Mouse (Mus musculus): ENCODE data around the gene Rhox4a. TPM values are rescaled to one million over a fixed set of nuclear protein-coding genes. Genes with fewer than 3 reads are reported as not detected.
"Not testable (repeated sequence)": the region's sequence is repeated elsewhere in the genome, so short reads cannot be mapped to it uniquely, and the experiment has no call there.

Gene Rhox4a
- polyA plus RNA-seq (2016; fragmentation: Nextera tagmentation; extraction: Ambion mirVana): not detected in 2 replicates

GRCm38 (mm10) chrX:37265038-37265437 is at the start of gene Rhox4a:
Rhox4a (plus strand) TSS chrX:37265338.
- not testable (repeated sequence) for H3K9ac ChIP-seq (replicated peaks); H3K27ac ChIP-seq (replicated peaks); H3K4me3 ChIP-seq; H3K27me3 ChIP-seq; H3K4me2 ChIP-seq (replicated peaks); H3K9me3 ChIP-seq; ATAC-seq (ENCODE audit: low FRiP score, low read depth); H3K36me3 ChIP-seq; H3K4me1 ChIP-seq
- 98% methylated on average over 11 of the region's 19 CpGs for WGBS

GRCm38 (mm10) chrX:37222158-37222557 is 43.0 kb upstream of the Rhox4a start, which contains the start of gene Rhox1:
Rhox1 (minus strand) TSS chrX:37222258.
- not testable (repeated sequence) for H3K27ac ChIP-seq (replicated peaks); ATAC-seq (ENCODE audit: low FRiP score, low read depth); H3K27me3 ChIP-seq; H3K4me3 ChIP-seq; H3K9ac ChIP-seq (replicated peaks); H3K36me3 ChIP-seq; H3K4me2 ChIP-seq (replicated peaks); H3K9me3 ChIP-seq; H3K4me1 ChIP-seq
- WGBS: 91% methylated on average over 1 of the region's 1 CpGs

- no CpG with 5 or more reads among the region's 9 CpGs for WGBS
- ATAC-seq (ENCODE audit: low FRiP score, low read depth); H3K4me1 ChIP-seq: not testable (repeated sequence)
These were observed 20.5 kb upstream of the Rhox4a start, which contains the start of gene Rhox2a for GRCm38 (mm10) chrX:37244676-37245075. Rhox2a (plus strand) TSS chrX:37244976.

GRCm38 (mm10) chrX:37249619-37250018 is 15.5 kb upstream of the Rhox4a start, which contains the start of gene Rhox3a:
Rhox3a (plus strand) TSS chrX:37249919.
- H3K36me3 ChIP-seq; H3K27ac ChIP-seq (replicated peaks); H3K27me3 ChIP-seq; H3K4me3 ChIP-seq; H3K4me2 ChIP-seq (replicated peaks); H3K9me3 ChIP-seq; H3K9ac ChIP-seq (replicated peaks); ATAC-seq (ENCODE audit: low FRiP score, low read depth); H3K4me1 ChIP-seq: not testable (repeated sequence)
- WGBS: 56% methylated on average over 1 of the region's 3 CpGs

More at GRCm38 (mm10) chrX:37244676-37245075, 20.5 kb upstream of the Rhox4a start, which contains the start of gene Rhox2a:
- not testable (repeated sequence) for H3K36me3 ChIP-seq; H3K9me3 ChIP-seq; H3K9ac ChIP-seq (replicated peaks); H3K27me3 ChIP-seq; H3K4me3 ChIP-seq; H3K27ac ChIP-seq (replicated peaks); H3K4me2 ChIP-seq (replicated peaks)

Other genes with a start within 250 kb of the Rhox4a start
- gene Sowahd, start 216.5 kb upstream of the Rhox4a start, polyA plus RNA-seq (2016; fragmentation: Nextera tagmentation; extraction: Ambion mirVana): not detected in 2 replicates
- gene Rpl39, start 179.9 kb upstream of the Rhox4a start, polyA plus RNA-seq (2016; fragmentation: Nextera tagmentation; extraction: Ambion mirVana): 412 and 427 TPM in 2 replicates
- gene Upf3b, start 155.0 kb upstream of the Rhox4a start, polyA plus RNA-seq (2016; fragmentation: Nextera tagmentation; extraction: Ambion mirVana): 23.7 and 24.1 TPM in 2 replicates
- gene Nkap, start 138.5 kb upstream of the Rhox4a start, polyA plus RNA-seq (2016; fragmentation: Nextera tagmentation; extraction: Ambion mirVana): 23.9 and 28.6 TPM in 2 replicates
- gene Akap14, start 96.5 kb upstream of the Rhox4a start, polyA plus RNA-seq (2016; fragmentation: Nextera tagmentation; extraction: Ambion mirVana): 0.17 TPM in 1 of 2 replicates, not detected in the other
- 412 and 415 TPM in 2 replicates for gene Ndufa1, start 74.2 kb upstream of the Rhox4a start, polyA plus RNA-seq (2016; fragmentation: Nextera tagmentation; extraction: Ambion mirVana)
- gene Rnf113a1, start 74.1 kb upstream of the Rhox4a start, polyA plus RNA-seq (2016; fragmentation: Nextera tagmentation; extraction: Ambion mirVana): 15.7 and 17.0 TPM in 2 replicates
- not detected in 2 replicates for gene Gm9, start 54.3 kb upstream of the Rhox4a start, polyA plus RNA-seq (2016; fragmentation: Nextera tagmentation; extraction: Ambion mirVana)
- gene Rhox1, start 43.1 kb upstream of the Rhox4a start, polyA plus RNA-seq (2016; fragmentation: Nextera tagmentation; extraction: Ambion mirVana): not detected in 2 replicates
- gene Rhox2a, start 20.4 kb upstream of the Rhox4a start, polyA plus RNA-seq (2016; fragmentation: Nextera tagmentation; extraction: Ambion mirVana): 0.32 TPM in 1 of 2 replicates, not detected in the other
- not detected in 2 replicates for gene Rhox3a, start 15.4 kb upstream of the Rhox4a start, polyA plus RNA-seq (2016; fragmentation: Nextera tagmentation; extraction: Ambion mirVana)
- not detected in 2 replicates for gene Rhox3a2, start 114.7 kb downstream of the Rhox4a start, polyA plus RNA-seq (2016; fragmentation: Nextera tagmentation; extraction: Ambion mirVana)
- gene Rhox4a2, start 125.5 kb downstream of the Rhox4a start, polyA plus RNA-seq (2016; fragmentation: Nextera tagmentation; extraction: Ambion mirVana): 0.56 TPM in 1 of 2 replicates, not detected in the other
- 0.43 TPM in 1 of 2 replicates, not detected in the other for gene Rhox2b, start 146.7 kb downstream of the Rhox4a start, polyA plus RNA-seq (2016; fragmentation: Nextera tagmentation; extraction: Ambion mirVana)
- 0.24 TPM in 1 of 2 replicates, not detected in the other for gene Rhox4b, start 167.2 kb downstream of the Rhox4a start, polyA plus RNA-seq (2016; fragmentation: Nextera tagmentation; extraction: Ambion mirVana)
- gene Rhox2c, start 188.3 kb downstream of the Rhox4a start, polyA plus RNA-seq (2016; fragmentation: Nextera tagmentation; extraction: Ambion mirVana): 1.7 and 3.0 TPM in 2 replicates
- not detected in 2 replicates for gene Rhox3c, start 193.2 kb downstream of the Rhox4a start, polyA plus RNA-seq (2016; fragmentation: Nextera tagmentation; extraction: Ambion mirVana)
- gene Rhox4c, start 215.0 kb downstream of the Rhox4a start, polyA plus RNA-seq (2016; fragmentation: Nextera tagmentation; extraction: Ambion mirVana): not detected in 2 replicates
- not detected in 2 replicates for gene Rhox2d, start 228.1 kb downstream of the Rhox4a start, polyA plus RNA-seq (2016; fragmentation: Nextera tagmentation; extraction: Ambion mirVana)
- not detected in 2 replicates for gene Rhox4d, start 249.0 kb downstream of the Rhox4a start, polyA plus RNA-seq (2016; fragmentation: Nextera tagmentation; extraction: Ambion mirVana)